Mouse (Mus musculus): ENCODE measurements around the gene Wbp1. TPM values are rescaled to one million over a fixed set of nuclear protein-coding genes. Genes with fewer than 3 reads are reported as not detected.
"Not testable (repeated sequence)": the region's sequence is repeated elsewhere in the genome, so short reads cannot be mapped to it uniquely, and the experiment has no call there.

Gene Wbp1
- 29.6 and 30.2 TPM in 2 replicates for polyA plus RNA-seq (2015; fragmentation: Nextera tagmentation; extraction: Ambion mirVana)

- under 1% methylated on average over 38 of the region's 38 CpGs for WGBS (ENCODE audit: insufficient replicate concordance)
These were observed at the start of gene Wbp1 for GRCm38 (mm10) chr6:83120930-83121862. Wbp1 (minus strand) TSS chr6:83121559.

GRCm38 (mm10) chr6:83171063-83171462 is 49.7 kb upstream of the Wbp1 start:
- WGBS (ENCODE audit: insufficient replicate concordance): 76% methylated on average over 5 of the region's 5 CpGs

More at GRCm38 (mm10) chr6:83120930-83121862, at the start of gene Wbp1:
- Histone ChIP-seq H3K9me3 (replicated peaks) (no peaks in the 10 kb centered on the region), H3K4me2 (peak within 1 kb of the TSS; percentile 100), H3K9ac (peak within 1 kb of the TSS; percentile 87), H3K4me1 (replicated peaks) (peaks cover 86% of the 10 kb centered on the region), H3K27me3 (no peaks in the 10 kb centered on the region), H3K4me3 (replicated peaks) (peak within 1 kb of the TSS; percentile 77), H3K36me3 (replicated peaks) (peaks cover 39% of the 10 kb centered on the region), H3K27ac (replicated peaks) (peak within 1 kb of the TSS; percentile 97)
- peak; percentile 91 for ATAC-seq (ENCODE audit: insufficient read depth)

GRCm38 (mm10) chr6:83169872-83170271 is 48.5 kb upstream of the Wbp1 start:
- no peak overlapping the region for H3K9ac ChIP-seq
- H3K9me3 ChIP-seq (replicated peaks): no peaks in the 10 kb centered on the region
- WGBS (ENCODE audit: insufficient replicate concordance): 71% methylated on average over 5 of the region's 5 CpGs
- H3K27me3 ChIP-seq: no peaks in the 10 kb centered on the region
- H3K27ac ChIP-seq (replicated peaks): no peak overlapping the region
- ATAC-seq (ENCODE audit: insufficient read depth): no peak
- H3K4me1 ChIP-seq (replicated peaks): peaks cover 16% of the 10 kb centered on the region
- H3K36me3 ChIP-seq (replicated peaks): no peaks in the 10 kb centered on the region
- H3K4me2 ChIP-seq: no peak overlapping the region
- no peak overlapping the region for H3K4me3 ChIP-seq (replicated peaks)

More at GRCm38 (mm10) chr6:83171063-83171462, 49.7 kb upstream of the Wbp1 start:
- Histone ChIP-seq H3K9ac (no peak overlapping the region), H3K4me2 (no peak overlapping the region), H3K36me3 (replicated peaks) (no peaks in the 10 kb centered on the region), H3K4me1 (replicated peaks) (peaks cover 11% of the 10 kb centered on the region), H3K27me3 (no peaks in the 10 kb centered on the region), H3K9me3 (replicated peaks) (no peaks in the 10 kb centered on the region), H3K27ac (replicated peaks) (no peak overlapping the region), H3K4me3 (replicated peaks) (no peak overlapping the region)
- no peak for ATAC-seq (ENCODE audit: insufficient read depth)

- H3K27ac ChIP-seq (replicated peaks): peak overlapping the region; percentile 88
- peaks cover 33% of the 10 kb centered on the region for H3K4me1 ChIP-seq (replicated peaks)
- no peaks in the 10 kb centered on the region for H3K9me3 ChIP-seq (replicated peaks)
- peak overlapping the region; percentile 83 for H3K4me2 ChIP-seq
- H3K36me3 ChIP-seq (replicated peaks): no peaks in the 10 kb centered on the region
- peak overlapping the region; percentile 94 for H3K4me3 ChIP-seq (replicated peaks)
- H3K9ac ChIP-seq: peak overlapping the region; percentile 96
- peaks cover 33% of the 10 kb centered on the region for H3K27me3 ChIP-seq
- WGBS (ENCODE audit: insufficient replicate concordance): under 1% methylated on average over 12 of the region's 12 CpGs
- ATAC-seq (ENCODE audit: insufficient read depth): peak; percentile 1; the same call in 1 of the 2 replicates
These were observed 44.9 kb upstream of the Wbp1 start for GRCm38 (mm10) chr6:83166243-83166630.

GRCm38 (mm10) chr6:83165607-83166242 is 44.4 kb upstream of the Wbp1 start, which contains the start of gene Dctn1:
Dctn1 (plus strand) TSS chr6:83165920.
- Histone ChIP-seq H3K4me2 (peak within 1 kb of the TSS; percentile 83), H3K9ac (peak within 1 kb of the TSS; percentile 96), H3K9me3 (replicated peaks) (no peaks in the 10 kb centered on the region), H3K27ac (replicated peaks) (peak within 1 kb of the TSS; percentile 88), H3K4me1 (replicated peaks) (peaks cover 33% of the 10 kb centered on the region), H3K36me3 (replicated peaks) (no peaks in the 10 kb centered on the region), H3K27me3 (peaks cover 38% of the 10 kb centered on the region), H3K4me3 (replicated peaks) (peak within 1 kb of the TSS; percentile 94)
- ATAC-seq (ENCODE audit: insufficient read depth): peak; percentile 89
- WGBS (ENCODE audit: insufficient replicate concordance): under 1% methylated on average over 58 of the region's 58 CpGs

GRCm38 (mm10) chr6:83165026-83165606 is 43.8 kb upstream of the Wbp1 start:
- ATAC-seq (ENCODE audit: insufficient read depth): peak; percentile 11
- peaks cover 33% of the 10 kb centered on the region for H3K4me1 ChIP-seq (replicated peaks)

GRCm38 (mm10) chr6:83162701-83163100 is 41.3 kb upstream of the Wbp1 start:
- Histone ChIP-seq H3K4me3 (replicated peaks) (peak overlapping the region; percentile 42), H3K27ac (replicated peaks) (no peak overlapping the region), H3K9me3 (replicated peaks) (no peaks in the 10 kb centered on the region), H3K4me2 (peak overlapping the region; percentile 68), H3K36me3 (replicated peaks) (no peaks in the 10 kb centered on the region), H3K4me1 (replicated peaks) (peaks cover 30% of the 10 kb centered on the region), H3K9ac (no peak overlapping the region), H3K27me3 (peaks cover 50% of the 10 kb centered on the region)
- WGBS (ENCODE audit: insufficient replicate concordance): 1% methylated on average over 8 of the region's 8 CpGs
- no peak for ATAC-seq (ENCODE audit: insufficient read depth)

More at GRCm38 (mm10) chr6:83165026-83165606, 43.8 kb upstream of the Wbp1 start:
- Histone ChIP-seq H3K27ac (replicated peaks) (peak overlapping the region; percentile 88), H3K9ac (peak overlapping the region; percentile 63), H3K4me2 (peak overlapping the region; percentile 83), H3K9me3 (replicated peaks) (no peaks in the 10 kb centered on the region), H3K27me3 (peaks cover 44% of the 10 kb centered on the region), H3K4me3 (replicated peaks) (peak overlapping the region; percentile 94), H3K36me3 (replicated peaks) (no peaks in the 10 kb centered on the region)
- 5% methylated on average over 6 of the region's 6 CpGs for WGBS (ENCODE audit: insufficient replicate concordance)

- no peaks in the 10 kb centered on the region for H3K9me3 ChIP-seq (replicated peaks)
- WGBS (ENCODE audit: insufficient replicate concordance): 2% methylated on average over 49 of the region's 49 CpGs
These were observed 40.7 kb upstream of the Wbp1 start for GRCm38 (mm10) chr6:83161921-83162641.

GRCm38 (mm10) chr6:83161442-83161841 is 40.1 kb upstream of the Wbp1 start:
- Histone ChIP-seq H3K4me2 (peak overlapping the region; percentile 68), H3K4me3 (replicated peaks) (peak overlapping the region; percentile 42), H3K9me3 (replicated peaks) (no peaks in the 10 kb centered on the region), H3K9ac (no peak overlapping the region), H3K27ac (replicated peaks) (no peak overlapping the region), H3K27me3 (peaks cover 62% of the 10 kb centered on the region), H3K4me1 (replicated peaks) (peaks cover 23% of the 10 kb centered on the region), H3K36me3 (replicated peaks) (no peaks in the 10 kb centered on the region)
- no peak for ATAC-seq (ENCODE audit: insufficient read depth)
- WGBS (ENCODE audit: insufficient replicate concordance): 8% methylated on average over 19 of the region's 19 CpGs

More at GRCm38 (mm10) chr6:83161921-83162641, 40.7 kb upstream of the Wbp1 start:
- H3K4me2 ChIP-seq: peak overlapping the region; percentile 68
- ATAC-seq (ENCODE audit: insufficient read depth): no peak
- peak overlapping the region; percentile 42 for H3K4me3 ChIP-seq (replicated peaks)
- H3K9ac ChIP-seq: no peak overlapping the region
- H3K27me3 ChIP-seq: peaks cover 56% of the 10 kb centered on the region
- no peak overlapping the region for H3K27ac ChIP-seq (replicated peaks)
- peaks cover 24% of the 10 kb centered on the region for H3K4me1 ChIP-seq (replicated peaks)
- H3K36me3 ChIP-seq (replicated peaks): no peaks in the 10 kb centered on the region

GRCm38 (mm10) chr6:83159456-83159855 is 38.1 kb upstream of the Wbp1 start:
- not testable (repeated sequence) for H3K36me3 ChIP-seq (replicated peaks); H3K9ac ChIP-seq; ATAC-seq (ENCODE audit: insufficient read depth); H3K9me3 ChIP-seq (replicated peaks); H3K27ac ChIP-seq (replicated peaks); H3K4me2 ChIP-seq; H3K4me3 ChIP-seq (replicated peaks)
- Histone ChIP-seq H3K4me1 (replicated peaks) (peaks cover 22% of the 10 kb centered on the region), H3K27me3 (peaks cover 81% of the 10 kb centered on the region)
- WGBS (ENCODE audit: insufficient replicate concordance): 27% methylated on average over 3 of the region's 3 CpGs
